Mouse (Mus musculus): ENCODE measurements at regions not wholly inside any gene's neighbourhood (a gene's known extent, or its start where the extent isn't known, plus 50 kb on each side); places are given as distances from the start of the nearest gene placed in this dataset.

DNA sequence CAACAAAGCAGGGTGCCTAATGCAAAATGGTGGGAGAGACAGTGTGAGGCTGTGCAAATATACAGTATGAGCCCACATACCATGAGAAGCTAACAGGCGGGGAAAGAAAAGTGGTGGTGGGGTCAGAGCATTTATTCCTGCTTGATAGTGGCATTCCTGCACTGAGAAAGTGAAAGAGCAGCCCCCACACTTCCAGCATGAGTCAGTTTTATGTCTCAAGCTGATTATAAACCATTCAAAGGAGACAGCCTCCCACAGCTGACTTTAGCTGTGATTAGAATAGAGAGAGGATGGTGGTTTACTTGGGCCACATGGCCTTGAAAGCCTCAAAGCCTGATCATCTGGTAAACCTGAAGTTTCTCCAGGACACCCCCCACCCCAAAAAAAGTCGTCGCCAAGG is 64.4 kb downstream of the Gm43517 start:
- peak; percentile 19 for DNase-seq

- no peak for DNase-seq
These were observed 83.1 kb downstream of the Gm43517 start for GRCm38 (mm10) chr12:49468059-49468458.

DNA sequence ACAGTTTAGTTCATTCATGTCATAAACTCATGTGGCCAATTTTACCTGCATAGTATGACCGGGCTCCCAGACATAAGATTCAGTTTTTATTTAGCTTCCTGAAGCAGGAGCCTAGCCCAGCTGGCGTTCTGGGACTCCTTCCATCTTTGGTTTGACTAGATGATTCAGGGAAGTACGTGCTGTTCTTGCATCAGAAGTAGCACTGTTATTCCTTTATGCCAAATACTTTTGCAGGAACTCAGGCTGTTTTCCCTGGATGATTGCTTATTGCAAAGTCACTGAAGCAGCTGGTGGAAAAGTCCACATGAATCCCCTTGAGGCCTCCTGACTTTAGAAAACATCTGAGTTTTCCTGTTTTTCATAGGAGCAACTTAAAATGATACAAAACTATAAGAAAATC is 88.4 kb downstream of the Gm43517 start:
- peak; percentile 74 for DNase-seq

DNA sequence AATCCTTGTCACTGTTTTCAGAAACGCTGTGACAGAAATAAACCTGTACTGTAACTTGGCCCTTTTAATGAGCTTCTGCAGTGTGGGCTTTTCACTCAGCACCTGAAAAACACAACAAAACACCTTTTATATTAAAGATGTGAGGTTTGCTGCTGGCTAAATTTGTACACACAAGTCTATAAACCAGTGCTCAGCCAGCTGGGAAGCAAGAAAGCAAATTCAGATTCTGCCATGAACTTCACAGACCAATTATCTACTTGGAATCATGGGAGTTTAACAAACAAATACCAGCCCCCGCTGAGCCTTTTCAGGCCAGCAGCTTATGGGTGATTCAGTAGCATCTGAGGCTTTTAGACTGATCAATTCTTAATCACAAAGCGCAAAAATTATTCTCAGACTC is 95.7 kb downstream of the Gm43517 start:
- peak; percentile 11 for DNase-seq

- DNase-seq: peak; percentile 5
These were observed 96.2 kb downstream of the Gm43517 start for GRCm38 (mm10) chr12:49481151-49481550.

- DNase-seq: no peak
These were observed 97.4 kb downstream of the Gm43517 start for GRCm38 (mm10) chr12:49482367-49482766.

- no peak for DNase-seq
These were observed 99.2 kb downstream of the Gm43517 start for GRCm38 (mm10) chr12:49484070-49484770.

DNA sequence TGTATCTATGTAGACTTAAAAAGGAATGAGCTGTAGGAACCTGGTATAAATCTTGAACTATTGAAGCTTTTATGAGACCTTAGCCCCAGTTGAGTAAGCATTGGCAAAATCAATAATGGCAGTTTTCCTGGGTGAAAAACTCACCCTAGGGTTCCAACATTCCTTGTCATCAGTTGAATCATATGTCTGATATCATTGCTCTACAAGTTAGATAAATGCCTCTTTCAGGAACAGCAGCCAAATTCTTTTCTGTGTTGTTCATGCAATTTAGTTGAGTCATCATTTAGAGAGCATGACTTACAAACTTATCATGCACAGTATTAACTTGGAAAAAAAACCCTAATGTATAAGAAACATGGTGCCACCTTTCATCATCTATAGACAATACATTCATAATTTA is 128.2 kb downstream of the Gm43517 start:
- no peak for DNase-seq

DNA sequence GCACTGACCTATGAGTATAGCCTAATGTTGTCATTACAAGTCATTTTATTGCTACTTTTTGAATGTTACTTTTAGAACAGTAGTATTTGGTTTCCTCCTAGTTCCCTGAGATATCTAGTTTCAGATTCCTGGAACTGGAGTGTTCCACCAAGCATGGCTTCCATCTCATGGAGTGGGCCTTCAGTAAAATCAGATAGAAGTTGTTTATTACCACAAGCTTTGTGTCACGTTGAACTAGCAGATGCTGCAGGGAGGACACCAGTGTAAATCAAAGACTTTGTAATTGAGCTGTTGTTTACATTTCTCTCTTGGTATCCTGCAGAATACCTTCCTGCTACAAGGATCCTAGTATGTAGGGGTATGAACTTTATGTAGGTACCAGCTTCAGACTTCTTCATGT is 129.6 kb downstream of the Gm43517 start:
- DNase-seq: no peak

Measured in right cerebral cortex, postnatal 25 days (tissue).